Mouse (Mus musculus): ENCODE measurements at regions not wholly inside any gene's neighbourhood (a gene's known extent, or its start where the extent isn't known, plus 50 kb on each side); places are given as distances from the start of the nearest gene placed in this dataset.

DNA sequence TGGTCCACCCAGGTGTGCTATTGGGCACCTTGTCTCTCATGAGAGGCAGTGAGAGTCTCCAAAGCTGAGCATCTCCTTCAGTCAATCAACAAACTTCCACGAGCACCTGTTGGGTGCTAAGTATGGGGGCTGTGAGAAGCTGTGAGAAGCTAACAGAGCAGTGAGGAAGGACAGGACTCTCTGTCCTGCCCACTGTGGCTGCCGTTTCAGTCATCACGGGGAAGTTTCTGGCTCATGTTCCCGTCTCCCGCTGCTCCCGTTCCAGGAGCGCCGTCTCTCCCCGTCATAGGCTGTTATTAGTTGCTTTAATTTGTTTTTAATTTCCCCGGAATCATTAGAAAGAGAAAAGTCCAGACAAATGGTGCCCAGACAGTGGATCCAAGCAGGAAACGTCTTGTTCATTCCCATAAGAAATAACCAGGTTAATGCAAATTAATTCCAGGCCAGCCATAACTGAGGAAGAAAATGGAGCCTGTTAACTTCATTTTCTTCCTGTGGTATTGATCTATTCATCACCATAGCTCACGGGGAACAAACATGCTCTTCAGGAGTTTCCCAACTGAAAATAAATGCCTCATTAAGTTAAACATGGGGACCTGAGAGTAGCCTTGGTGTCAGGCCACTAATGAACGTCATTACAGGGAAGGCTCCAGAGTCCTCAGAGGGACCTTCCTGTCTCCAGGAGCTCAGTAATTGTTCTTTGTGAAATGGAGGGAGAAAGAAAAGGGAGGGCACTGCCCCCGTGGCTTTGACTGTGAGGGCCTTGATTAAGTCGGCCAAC, 70.3 kb downstream of the Matn1 start:
- DNase-seq, result no peak

DNA sequence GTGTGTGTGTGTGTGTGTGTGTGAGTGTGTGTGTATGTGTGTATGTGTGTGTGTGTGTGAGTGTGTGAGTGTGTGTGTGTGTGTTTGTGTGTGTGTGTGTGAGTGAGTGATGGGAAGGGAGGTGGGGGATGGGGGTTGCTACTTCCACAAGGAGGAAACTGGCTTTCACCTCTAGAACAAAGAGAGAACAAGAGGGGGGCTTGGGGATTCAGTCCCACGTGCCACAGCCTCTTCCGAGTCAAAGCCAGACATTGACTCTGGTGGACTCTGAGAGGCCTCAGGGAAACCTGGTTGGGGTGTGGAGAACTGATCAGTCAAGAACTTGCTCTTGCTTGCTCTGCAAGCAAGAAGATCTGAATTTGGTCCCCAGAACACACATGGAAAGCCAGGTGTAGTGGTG, 71.0 kb downstream of the Matn1 start:
- no peak for DNase-seq

DNA sequence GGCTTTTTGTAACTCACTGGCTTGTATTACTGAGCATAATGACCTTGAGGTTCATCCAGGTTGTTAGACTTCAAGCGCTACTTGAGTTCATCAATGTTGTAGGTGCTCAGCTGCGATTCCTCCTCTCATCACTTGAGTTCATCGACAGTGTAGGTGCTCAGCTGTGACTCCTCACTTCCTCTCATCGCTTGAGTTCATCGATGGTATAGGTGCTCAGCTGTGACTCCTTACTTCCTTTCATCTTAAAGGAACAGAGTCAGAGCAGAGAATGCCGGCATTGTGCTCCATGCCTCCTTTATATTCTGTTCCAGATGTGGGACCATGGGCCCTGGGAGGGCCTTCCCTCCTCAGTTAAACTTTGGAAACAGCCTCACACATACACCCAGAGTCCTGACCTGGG, 79.4 kb downstream of the Matn1 start:
- DNase-seq, result no peak

DNA sequence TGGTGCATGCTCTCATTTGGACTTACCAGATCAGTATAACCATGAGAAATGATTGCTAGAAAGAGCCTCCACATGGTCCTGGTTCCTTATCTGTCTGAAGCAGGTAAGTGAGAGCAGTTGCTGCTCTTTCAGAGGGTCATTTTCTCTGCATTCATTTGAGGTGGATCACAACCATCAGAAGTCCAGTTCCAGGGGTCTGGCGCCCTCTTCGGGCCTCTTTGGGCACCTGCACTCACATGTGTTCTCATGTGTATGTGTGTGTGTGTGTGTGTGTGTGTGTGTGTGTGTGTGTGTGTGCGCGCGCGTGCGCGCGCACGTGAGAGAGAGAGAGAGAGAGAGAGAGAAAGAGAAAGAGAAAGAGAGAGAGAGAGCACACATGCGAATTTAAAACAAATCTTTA, 92.1 kb downstream of the Matn1 start:
- DNase-seq, result no peak

DNA sequence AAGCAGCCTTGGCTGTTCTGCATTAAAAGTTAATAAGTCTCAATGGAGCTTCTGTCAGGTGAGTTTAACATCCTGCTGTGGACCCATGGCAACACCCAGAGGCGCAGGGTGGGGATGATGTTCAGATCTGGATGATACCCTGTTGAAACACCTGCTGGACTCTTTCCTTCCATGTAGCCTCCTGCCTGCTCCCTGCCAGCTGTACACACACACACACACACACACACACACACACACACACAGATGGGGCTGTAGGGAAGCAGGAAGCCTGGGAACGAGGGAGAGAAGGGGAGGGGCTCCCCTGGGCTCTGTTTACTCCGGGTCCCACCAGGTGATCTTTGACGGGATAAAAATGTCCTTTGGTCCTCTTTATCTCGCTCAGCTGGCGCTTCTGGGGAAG, 93.0 kb downstream of the Matn1 start:
- no peak for DNase-seq

DNA sequence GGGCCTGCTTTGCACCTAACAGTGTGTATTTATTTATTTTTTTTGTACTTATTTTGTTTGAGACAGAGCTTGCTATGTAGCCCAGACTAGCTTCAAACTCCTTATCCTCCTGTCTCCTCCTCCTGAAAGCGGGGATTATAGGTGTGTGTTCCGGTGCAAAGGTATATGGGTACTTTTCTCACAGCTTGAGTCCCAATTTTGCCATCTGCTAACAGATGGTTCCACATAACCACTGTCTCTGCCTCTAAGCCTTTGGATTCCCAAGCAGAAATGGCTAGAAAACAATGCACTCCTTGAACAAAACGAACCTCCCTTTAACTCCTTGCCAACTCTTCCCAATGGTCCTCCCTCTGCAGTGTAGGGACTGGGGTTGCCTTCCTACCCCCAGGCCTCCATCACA, 95.5 kb downstream of the Matn1 start:
- DNase-seq, result no peak

DNA sequence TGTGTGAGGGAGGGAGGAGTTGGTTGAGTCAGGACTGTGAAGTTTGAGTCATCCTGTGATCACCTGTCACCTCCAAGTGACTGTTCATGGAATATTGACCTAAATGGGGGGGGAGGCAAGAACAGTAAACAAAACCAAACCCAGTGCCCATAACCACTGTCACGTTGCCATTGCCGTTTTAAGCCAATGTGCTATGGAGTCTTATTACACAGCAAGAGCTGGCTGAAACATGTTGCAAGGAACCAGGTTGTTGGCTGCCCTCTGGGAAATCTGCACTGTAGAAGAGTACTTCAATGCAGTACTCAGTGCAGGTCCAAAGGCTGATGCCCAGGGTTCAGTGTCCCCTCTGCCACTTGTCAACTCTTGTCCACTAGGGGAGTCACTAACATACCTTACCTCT, 97.0 kb downstream of the Matn1 start:
- no peak for DNase-seq

DNA sequence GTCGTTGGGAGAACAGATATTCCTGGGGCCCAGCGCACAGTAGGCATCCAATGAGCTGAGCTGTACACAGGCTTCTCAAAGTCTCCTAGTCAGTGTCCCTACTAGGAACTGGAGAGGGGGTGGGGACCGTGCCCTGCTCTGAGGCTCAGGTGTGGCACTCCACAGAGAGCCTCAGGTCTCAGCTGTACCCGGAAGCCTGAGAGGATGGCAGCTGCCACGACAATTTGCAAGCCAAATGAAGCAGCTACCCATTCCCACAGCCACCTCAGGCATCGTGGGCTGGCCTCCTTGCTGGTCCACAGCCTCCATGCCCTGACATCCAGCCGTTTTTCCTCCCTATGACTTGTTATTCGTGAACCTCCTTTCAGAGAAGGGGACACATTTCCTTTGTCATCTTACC, 101.9 kb downstream of the Matn1 start:
- DNase-seq, result no peak

DNA sequence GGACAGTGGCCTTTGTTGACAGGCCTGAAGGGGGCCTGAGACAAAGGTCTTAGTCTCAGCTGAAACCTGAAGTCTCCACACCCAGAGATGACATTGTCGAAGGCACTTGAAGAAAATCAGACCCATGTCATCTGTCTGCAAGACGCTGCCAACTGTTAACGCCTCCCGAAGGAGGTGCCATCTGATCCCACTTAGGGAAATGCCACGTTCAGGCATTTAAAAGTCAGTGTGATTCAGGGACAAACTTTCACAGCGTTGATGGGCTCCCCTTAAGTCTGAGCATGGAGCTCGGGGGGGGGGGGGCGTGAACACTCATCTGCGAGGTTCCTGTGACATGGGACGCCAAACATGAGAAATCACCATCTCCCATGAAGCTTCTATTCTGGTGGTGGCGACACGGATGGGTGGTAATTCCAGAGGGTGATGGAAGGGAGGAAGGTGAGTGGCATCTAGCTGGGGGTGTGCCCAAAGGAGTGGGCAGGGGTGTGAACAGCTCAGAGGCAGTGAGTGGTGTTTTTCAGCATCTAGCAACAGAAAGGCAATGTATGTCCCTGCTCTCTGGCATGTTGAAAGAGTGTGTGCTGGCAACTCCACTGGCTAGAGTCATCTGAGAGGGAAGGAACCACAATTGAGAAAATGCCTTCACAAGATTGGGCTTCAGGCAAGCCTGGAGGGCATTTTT, 102.9 kb downstream of the Matn1 start:
- no peak for DNase-seq

DNA sequence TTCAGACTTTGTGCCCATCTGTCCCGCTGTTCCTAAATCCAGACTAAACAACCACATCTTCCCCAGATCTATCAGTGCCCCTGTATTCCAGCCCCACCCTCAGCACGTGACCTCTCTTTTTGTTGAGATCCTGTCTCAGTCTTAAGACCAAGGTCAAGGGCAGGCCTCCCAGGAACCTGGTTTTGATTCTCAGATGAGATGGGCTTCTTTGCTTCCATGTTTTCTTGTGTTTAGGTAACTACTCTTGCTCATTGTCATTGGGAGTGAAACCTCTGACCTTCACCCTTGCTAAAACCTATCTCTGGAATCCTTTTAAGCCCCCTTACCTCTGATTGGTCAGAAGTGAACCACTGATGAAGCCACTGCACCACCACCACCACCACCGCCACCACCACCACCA, 112.1 kb downstream of the Matn1 start:
- DNase-seq, result no peak

DNA sequence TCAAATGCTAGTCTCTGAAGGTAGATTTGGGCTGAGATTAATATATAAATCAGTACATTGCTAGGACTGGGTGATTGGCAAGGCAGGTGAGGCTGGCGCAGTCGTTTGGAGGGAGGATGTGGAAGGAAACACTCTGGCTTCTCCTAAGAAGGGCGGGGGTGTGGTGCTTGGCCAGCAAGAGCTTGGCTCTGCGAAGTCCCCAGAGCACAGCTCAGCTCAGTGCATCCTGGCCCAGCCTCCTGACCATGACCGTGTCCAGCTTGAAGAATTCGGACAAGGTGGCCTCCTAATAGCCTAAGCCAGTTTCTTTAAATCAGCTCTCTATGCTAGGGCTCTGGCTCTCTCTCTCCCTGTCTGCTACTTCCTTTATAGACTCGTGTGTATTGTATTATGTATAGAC, 115.4 kb downstream of the Matn1 start:
- DNase-seq, result no peak

DNA sequence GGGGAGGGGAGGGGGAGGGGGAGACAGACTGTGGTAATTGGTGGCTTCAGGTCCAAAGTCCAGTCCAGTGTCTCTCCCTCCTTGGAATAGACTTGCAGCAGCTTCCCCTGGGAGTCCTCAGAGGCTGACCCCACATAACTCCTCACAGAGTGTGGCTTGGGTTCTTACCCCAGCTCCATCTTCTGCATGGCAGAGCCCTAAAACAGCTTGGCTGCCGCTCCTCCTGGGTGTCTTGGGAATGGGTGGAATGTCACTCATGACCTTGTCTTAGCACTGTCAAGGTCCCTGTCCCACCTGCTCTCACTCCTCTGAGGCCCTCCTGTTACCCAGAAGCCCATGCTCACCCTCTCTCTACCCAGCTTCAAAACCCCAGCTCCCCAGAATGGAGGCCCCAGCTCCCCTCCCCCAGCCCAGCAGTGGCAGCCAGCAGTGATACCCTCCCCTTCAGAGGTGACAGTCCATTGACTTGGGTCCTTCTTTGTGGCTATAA, 116.1 kb downstream of the Matn1 start:
- DNase-seq, result no peak

DNA sequence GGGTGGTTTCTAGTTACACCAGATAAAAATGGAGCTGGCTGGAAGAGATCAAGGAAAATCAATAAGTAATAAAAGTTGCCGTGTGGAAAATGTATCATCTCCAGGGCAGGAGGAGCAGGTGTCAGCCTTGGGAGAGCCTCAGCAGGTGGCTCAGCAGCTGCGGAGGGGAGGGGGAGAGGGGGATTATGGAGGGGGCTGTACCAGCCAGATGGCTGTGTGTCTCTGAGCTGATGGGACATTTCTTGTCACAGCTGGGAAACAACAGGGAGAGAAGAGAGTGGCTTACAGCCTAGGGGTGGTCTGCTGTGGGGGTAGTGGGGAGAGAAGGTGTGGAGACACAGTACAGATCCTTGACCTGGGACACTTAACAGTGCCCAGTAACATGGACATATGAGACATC, 116.5 kb downstream of the Matn1 start:
- no peak for DNase-seq

DNA sequence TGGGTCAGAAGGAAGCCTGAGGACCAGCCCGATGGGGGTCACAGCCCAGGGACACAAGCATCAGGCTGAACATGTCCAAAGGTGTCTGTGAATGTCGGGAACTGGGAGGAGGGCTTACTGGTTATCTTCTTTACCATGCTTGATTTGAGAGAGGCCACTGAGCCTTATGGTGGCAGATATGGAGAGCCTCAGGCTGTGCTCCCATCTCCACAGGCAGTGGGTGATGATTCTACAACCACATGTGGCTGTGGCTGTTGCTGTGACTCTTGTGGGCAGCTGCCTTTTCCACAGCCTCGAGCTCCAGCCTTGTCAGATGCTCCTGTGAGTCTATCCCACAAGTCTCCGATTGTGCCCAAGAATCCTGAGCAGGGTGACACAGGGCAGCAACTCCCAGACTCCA, 118.4 kb downstream of the Matn1 start:
- no peak for DNase-seq

DNA sequence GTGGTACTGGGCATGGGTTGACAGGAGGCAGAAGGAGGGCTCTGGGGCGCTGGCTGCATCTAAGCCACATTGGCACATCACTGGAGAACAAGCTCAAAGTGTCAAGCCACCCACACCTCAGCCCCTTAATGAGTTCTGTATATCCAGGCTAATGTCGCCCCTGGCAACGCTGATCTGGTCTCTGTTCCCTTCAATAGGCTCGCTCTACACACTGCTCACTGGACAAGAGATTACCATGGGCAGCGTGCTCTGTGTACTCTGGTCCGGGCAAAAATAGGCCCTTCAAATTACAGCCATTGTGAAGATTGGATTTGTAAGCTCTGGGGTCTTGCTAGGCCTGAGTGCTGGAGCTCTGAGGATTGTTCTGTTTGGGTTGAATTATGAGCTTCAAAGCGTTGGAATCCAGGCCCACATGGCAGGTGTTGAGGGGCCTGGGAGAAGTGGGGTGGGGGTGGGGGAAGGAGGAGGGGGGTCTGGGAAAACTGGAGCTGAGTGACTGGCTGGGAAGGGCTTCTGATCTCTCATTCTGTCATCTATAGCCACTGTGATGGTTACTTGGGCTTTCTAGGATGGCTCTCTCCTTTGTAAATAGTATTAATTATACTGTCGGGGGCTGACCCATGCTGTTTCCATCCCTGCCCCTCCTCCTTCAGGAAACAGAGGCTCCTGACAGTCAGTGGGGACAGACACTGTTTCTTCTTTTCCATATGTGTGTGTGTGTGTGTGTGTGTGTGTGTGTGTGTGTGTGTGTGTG, 122.2 kb downstream of the Matn1 start:
- no peak for DNase-seq

DNA sequence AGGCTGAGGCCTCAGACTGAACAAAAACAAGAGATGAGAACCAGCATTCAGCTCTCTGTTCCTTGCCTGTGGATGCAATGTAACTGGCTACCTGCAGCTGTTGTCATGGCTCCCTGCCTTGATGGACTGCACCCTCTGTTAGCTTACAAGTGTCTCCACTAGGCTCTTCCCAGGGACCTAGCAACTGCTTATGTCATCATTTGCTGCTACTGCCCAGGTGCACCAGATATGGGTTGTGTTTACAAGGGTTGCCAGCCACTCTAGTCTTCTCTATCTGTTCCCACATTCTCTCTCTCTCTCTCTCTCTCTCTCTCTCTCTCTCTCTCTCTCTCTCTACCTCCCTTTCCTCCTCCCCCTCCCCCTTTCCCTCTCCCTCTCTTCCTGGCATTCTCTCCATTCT, 126.4 kb downstream of the Matn1 start:
- no peak for DNase-seq

DNA sequence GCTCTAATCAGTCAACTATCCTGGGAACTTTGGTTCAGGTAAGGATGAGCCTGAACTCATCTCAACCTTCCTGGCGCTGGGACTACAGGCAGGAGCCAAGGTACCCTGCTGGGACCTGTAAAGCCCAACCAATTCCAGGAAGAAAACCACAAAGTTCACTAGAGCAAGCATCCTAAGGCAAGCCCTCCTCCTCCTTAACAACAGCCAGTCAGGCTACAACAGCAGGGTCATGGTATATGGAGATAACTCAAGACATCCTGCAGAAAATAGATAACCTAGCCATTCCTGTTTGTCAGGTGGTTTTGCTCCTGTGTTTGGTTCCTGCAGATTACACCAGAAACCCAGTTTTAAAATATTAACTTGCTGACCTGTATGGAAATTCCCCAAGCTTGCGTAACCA, 128.4 kb downstream of the Matn1 start:
- no peak for DNase-seq

DNA sequence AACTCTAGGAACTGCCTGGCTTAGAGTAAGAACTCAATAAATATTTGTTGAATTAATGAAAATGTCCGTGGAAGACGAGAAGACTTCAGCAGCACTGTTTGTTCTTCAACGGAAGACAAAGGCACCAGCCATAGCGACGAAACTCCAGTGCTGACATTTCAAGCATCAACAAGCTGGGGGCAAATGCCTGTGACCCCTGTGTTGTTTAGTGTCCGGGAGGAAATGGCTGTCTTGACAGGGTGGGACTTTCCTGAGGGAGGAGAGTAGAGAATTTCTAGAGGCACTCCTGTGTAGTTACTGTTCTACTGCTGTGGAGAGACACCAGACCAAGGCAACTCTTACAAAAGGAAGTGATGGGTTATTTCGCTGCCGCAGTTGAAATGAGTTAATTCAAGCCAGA, 129.2 kb downstream of the Matn1 start:
- DNase-seq, result no peak

DNA sequence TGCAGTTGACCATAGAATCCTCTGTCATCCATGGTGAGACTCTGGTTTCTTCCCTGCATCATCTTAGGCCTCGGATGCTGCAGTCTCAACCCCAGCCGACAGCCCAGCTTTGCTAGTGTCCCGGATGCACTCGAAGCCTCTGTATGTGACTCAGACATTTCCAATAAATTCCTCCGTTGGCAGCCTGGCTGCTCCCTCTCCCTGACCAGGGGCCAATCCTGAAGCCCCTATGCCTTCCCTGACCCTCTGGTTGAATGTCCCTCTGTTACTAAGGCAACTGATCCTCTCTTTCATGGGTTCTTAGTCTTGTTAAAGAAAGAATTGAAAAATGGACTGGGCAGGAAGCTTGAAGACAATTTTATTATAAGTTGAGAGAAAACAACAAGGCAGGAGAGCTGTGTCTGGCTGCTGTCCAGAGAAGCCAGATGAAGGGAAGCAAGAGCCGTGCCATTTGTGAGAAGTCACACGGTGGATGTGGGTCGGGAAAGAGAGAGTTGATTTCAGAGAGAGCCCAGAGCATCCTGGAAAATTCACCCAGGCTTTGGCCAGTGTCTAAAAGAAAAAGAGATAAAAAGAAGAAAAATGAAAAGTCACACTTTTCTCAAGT, 131.2 kb downstream of the Matn1 start:
- DNase-seq, result no peak

DNA sequence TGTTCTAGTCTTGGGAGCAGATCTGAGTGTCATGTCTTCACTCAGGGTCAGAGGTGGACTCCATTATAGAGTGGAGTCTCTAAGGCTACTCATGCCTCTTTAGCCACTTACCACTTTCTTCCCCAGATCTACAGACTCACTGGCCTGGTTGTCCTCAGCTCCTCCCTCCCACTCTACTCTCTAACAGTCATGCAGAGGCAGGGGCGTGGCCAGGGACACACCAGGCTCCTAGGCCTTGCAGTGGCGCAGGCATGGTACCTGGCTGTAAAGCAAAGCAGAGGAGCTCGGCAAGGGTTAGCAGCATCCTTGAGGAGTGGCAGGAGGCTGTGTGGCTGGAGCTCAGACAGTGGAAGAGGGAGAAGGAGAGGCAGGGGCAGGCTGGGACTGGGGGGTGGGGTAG, 132.4 kb downstream of the Matn1 start:
- no peak for DNase-seq

DNA sequence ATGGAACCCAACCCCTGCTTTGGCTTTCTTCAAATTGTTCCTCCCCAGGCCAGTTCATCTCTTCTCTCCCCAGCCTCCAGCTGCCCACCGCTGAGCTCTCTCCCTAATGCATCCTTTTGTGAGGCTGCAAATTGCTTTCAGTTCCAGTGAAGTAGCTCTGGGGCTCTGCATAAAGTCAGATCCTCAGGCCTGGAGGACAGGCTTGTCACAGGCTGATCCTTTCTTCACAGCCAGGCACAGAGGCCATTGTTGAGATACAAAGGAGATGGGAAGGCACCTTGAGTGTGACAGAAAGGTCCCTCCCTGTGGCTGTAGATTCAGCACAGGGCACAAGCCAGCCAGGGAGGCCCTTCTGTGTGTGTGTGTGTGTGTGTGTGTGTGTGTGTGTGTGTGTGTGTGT, 135.9 kb downstream of the Matn1 start:
- no peak for DNase-seq

DNA sequence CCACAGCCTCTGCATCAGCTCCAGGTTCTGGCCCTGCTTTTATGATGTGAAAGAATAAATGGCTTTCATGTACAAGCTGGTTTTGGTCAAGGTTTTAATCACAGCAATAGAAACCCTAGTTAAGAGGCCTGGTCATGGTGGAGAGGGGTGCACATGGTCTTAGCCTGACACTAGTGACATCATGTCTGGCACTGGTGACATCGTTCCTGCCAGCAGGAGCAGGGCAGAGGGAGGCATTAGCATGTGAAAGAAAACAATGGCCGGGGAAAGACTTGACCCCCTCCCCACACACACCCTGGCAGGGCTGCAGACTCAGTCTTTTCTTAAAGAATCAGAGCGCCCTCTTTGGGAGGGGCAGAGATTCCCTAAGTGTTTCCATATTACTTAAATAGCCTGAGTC, 139.2 kb downstream of the Matn1 start:
- DNase-seq, result no peak

DNA sequence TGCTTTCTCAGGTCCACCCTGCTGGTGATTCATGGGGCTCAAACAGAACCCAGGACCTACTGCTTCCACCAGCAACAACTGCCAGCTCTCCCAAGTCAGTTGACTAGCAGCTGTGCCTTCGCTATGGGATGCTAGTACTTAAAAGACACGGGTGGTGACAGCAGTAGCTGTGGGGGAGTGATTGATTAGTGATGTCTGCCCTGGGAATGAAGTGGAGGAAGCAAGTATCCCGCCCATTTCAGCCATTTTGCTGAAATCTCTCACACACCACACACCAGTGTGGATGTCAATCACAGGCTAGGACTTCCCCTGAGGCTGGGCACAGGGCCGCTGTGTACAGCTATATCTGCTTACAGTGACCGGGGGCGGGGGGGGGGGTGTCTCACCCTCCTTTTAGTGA, 153.2 kb downstream of the Matn1 start:
- no peak for DNase-seq

All from thymus, postnatal 25 days (tissue).